Mouse (Mus musculus) MEL (cell line): ENCODE results near the gene Acadm.

Experiments
- EP300 ChIP-seq, 2 experiments: IDR thresholded peaks; 2 replicates each; pipeline ENCODE4 v1.6.1; 2011; ENCODE audit warnings: improper control_type of control experiment in 2 of 2, low read length in 2 of 2, low read depth in 1 of 2, mild to moderate bottlenecking in 1 of 2
- SIN3A ChIP-seq: IDR thresholded peaks from 2 replicates; pipeline ENCODE4 v1.6.1; 2012; ENCODE audit warnings: low read length, improper control_type of control experiment, inconsistent platforms
- TCF12 ChIP-seq: IDR thresholded peaks from 2 replicates; pipeline ENCODE4 v1.6.1; 2014; ENCODE audit warnings: low read depth, mild to moderate bottlenecking, inconsistent platforms, low read length, improper control_type of control experiment, moderate library complexity

DNA sequence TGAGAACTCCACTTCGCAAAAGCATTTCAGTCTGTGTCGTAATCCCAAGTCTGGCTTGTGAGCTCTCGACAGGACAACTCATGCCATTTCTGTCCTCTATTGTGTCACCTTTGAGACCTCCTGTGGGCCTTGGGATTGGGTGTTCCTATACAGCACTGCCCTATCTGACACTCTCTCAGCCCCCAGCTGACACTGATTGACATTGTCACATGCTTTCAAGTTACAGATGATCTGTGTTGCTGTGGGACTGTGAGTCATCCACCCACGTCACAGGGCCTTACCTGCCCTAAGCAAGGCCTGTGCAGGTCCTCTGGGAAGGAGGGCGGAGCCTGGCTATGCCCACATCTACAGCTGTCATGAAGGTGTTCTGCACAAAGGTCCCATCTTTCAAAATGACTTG, 12.0 kb downstream of the Acadm start:
- TF ChIP-seq EP300 (IDR thresholded peaks at IDR 0.05; ENCODE audit: low read depth in 1 of 2, low read length in 2 of 2), result no peak
- no peak for TF ChIP-seq SIN3A
- no peak for TF ChIP-seq TCF12
